Mouse (Mus musculus): ENCODE data around the gene St3gal4. TPM values are rescaled to one million over a fixed set of nuclear protein-coding genes. Genes with fewer than 3 reads are reported as not detected.

Gene St3gal4
- polyA plus RNA-seq, 1 experiment from 2014 or later = 20.0 TPM

- Histone ChIP-seq H3K27ac (ENCODE audit: low read length) (no peak overlapping the region), H3K4me1 (ENCODE audit: insufficient read depth, low read length) (no peaks in the 10 kb centered on the region), H3K36me3 (ENCODE audit: insufficient read depth, low read length) (no peaks in the 10 kb centered on the region), H3K4me2 (replicated peaks; ENCODE audit: low read depth, low read length) (no peak overlapping the region), H3K27me3 (ENCODE audit: insufficient read depth, low read length) (no peaks in the 10 kb centered on the region), H3K9ac (replicated peaks; ENCODE audit: low read length) (no peak overlapping the region), H3K9me3 (ENCODE audit: low read length) (no peaks in the 10 kb centered on the region), H3K4me3 (ENCODE audit: low read length) (no peak overlapping the region)
- WGBS = 92% methylated on average over 3 of the region's 3 CpGs
- ATAC-seq (ENCODE audit: low FRiP score, low TSS enrichment) = no peak
These were observed 25.7 kb downstream of the St3gal4 start for GRCm38 (mm10) chr9:35093350-35093749.

GRCm38 (mm10) chr9:35092904-35093303, 26.2 kb downstream of the St3gal4 start:
- ATAC-seq (ENCODE audit: low FRiP score, low TSS enrichment) = no peak
- H3K9ac ChIP-seq (replicated peaks; ENCODE audit: low read length) = no peak overlapping the region
- no peak overlapping the region for H3K27ac ChIP-seq (ENCODE audit: low read length)
- 85% methylated on average over 2 of the region's 2 CpGs for WGBS
- H3K4me3 ChIP-seq (ENCODE audit: low read length) = no peak overlapping the region
- no peaks in the 10 kb centered on the region for H3K27me3 ChIP-seq (ENCODE audit: insufficient read depth, low read length)
- no peaks in the 10 kb centered on the region for H3K4me1 ChIP-seq (ENCODE audit: insufficient read depth, low read length)
- H3K36me3 ChIP-seq (ENCODE audit: insufficient read depth, low read length) = no peaks in the 10 kb centered on the region
- no peak overlapping the region for H3K4me2 ChIP-seq (replicated peaks; ENCODE audit: low read depth, low read length)
- no peaks in the 10 kb centered on the region for H3K9me3 ChIP-seq (ENCODE audit: low read length)

- Histone ChIP-seq H3K4me2 (replicated peaks; ENCODE audit: low read depth, low read length) (no peak overlapping the region), H3K27me3 (ENCODE audit: insufficient read depth, low read length) (no peaks in the 10 kb centered on the region), H3K9ac (replicated peaks; ENCODE audit: low read length) (no peak overlapping the region), H3K36me3 (ENCODE audit: insufficient read depth, low read length) (no peaks in the 10 kb centered on the region), H3K4me3 (ENCODE audit: low read length) (no peak overlapping the region), H3K9me3 (ENCODE audit: low read length) (no peaks in the 10 kb centered on the region), H3K27ac (ENCODE audit: low read length) (no peak overlapping the region), H3K4me1 (ENCODE audit: insufficient read depth, low read length) (no peaks in the 10 kb centered on the region)
- no peak for ATAC-seq (ENCODE audit: low FRiP score, low TSS enrichment)
- WGBS = 53% methylated on average over 2 of the region's 2 CpGs
These were observed 57.6 kb downstream of the St3gal4 start for GRCm38 (mm10) chr9:35061446-35061845.

GRCm38 (mm10) chr9:35059881-35060280, 59.2 kb downstream of the St3gal4 start:
- Histone ChIP-seq H3K4me3 (ENCODE audit: low read length) (no peak overlapping the region), H3K9ac (replicated peaks; ENCODE audit: low read length) (no peak overlapping the region), H3K27me3 (ENCODE audit: insufficient read depth, low read length) (no peaks in the 10 kb centered on the region), H3K4me1 (ENCODE audit: insufficient read depth, low read length) (no peaks in the 10 kb centered on the region), H3K27ac (ENCODE audit: low read length) (no peak overlapping the region), H3K9me3 (ENCODE audit: low read length) (no peaks in the 10 kb centered on the region), H3K36me3 (ENCODE audit: insufficient read depth, low read length) (no peaks in the 10 kb centered on the region), H3K4me2 (replicated peaks; ENCODE audit: low read depth, low read length) (no peak overlapping the region)
- 85% methylated on average over 5 of the region's 5 CpGs for WGBS
- ATAC-seq (ENCODE audit: low FRiP score, low TSS enrichment) = no peak

DNA sequence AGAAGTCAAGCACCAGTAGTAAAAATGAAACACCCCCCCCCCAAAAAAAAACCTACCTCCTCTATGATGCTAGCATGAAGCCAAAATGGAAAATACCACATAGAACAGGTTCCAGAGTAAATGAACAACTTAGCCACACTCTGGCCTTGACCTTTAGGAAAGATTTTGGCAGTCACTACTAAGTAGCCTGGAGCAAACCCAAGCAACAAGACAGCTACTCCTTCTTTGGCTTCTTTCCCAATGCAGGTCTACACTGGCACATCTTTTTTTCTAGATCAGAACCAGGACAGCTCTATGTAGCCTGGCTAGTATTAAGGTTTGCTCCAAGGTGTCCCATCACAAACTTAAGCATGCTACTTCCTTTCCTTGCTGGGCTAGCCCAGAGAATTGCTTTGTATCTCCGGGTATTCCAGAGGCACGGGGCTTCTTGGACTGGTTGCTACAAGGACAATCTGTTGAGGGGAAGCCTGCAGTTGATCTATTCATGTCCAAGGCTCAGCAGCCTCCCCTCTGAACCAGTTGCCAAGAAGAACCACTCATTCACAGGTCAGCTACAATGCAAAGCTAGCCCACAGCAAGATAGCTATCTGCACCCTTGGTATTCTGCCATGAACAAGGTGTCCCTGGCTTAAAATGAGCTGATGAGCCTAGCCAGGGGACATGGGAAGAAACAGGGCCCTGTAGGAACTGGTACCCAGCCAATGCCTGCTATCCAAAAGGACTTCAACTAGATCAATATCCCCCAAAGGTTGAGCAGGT, 60.3 kb downstream of the St3gal4 start:
- Histone ChIP-seq H3K36me3 (ENCODE audit: insufficient read depth, low read length) (no peaks in the 10 kb centered on the region), H3K27me3 (ENCODE audit: insufficient read depth, low read length) (no peaks in the 10 kb centered on the region), H3K9me3 (ENCODE audit: low read length) (no peaks in the 10 kb centered on the region), H3K27ac (ENCODE audit: low read length) (no peak overlapping the region), H3K9ac (replicated peaks; ENCODE audit: low read length) (no peak overlapping the region), H3K4me2 (replicated peaks; ENCODE audit: low read depth, low read length) (no peak overlapping the region), H3K4me3 (ENCODE audit: low read length) (no peak overlapping the region), H3K4me1 (ENCODE audit: insufficient read depth, low read length) (no peaks in the 10 kb centered on the region)
- 92% methylated on average over 2 of the region's 2 CpGs for WGBS
- no peak for ATAC-seq (ENCODE audit: low FRiP score, low TSS enrichment)

DNA sequence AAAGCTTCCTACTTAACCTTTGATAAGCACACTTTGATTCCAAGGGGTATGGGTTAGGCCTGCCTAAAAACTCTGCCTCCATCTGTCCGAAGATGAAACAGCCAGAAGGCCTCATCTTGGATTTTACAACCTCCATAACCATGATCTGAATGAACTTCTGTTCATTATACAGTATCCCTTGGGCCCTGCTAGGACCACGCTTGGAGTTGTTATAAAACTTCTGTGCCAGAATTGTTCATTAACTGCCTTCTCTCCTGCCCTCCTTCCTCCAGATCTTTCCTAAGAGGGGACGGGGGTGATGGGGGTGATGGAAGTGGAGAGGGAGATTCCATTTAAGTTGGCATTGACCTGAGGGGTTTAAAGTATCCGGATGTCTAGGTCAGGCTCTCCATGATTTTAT, 60.9 kb downstream of the St3gal4 start:
- Histone ChIP-seq H3K9ac (replicated peaks; ENCODE audit: low read length) (no peak overlapping the region), H3K36me3 (ENCODE audit: insufficient read depth, low read length) (peaks cover 1% of the 10 kb centered on the region; the same call in 1 of the 2 replicates), H3K4me3 (ENCODE audit: low read length) (no peak overlapping the region), H3K27ac (ENCODE audit: low read length) (no peak overlapping the region), H3K9me3 (ENCODE audit: low read length) (no peaks in the 10 kb centered on the region), H3K4me2 (replicated peaks; ENCODE audit: low read depth, low read length) (no peak overlapping the region), H3K4me1 (ENCODE audit: insufficient read depth, low read length) (no peaks in the 10 kb centered on the region), H3K27me3 (ENCODE audit: insufficient read depth, low read length) (no peaks in the 10 kb centered on the region)
- 78% methylated on average over 4 of the region's 4 CpGs for WGBS
- ATAC-seq (ENCODE audit: low FRiP score, low TSS enrichment) = no peak

DNA sequence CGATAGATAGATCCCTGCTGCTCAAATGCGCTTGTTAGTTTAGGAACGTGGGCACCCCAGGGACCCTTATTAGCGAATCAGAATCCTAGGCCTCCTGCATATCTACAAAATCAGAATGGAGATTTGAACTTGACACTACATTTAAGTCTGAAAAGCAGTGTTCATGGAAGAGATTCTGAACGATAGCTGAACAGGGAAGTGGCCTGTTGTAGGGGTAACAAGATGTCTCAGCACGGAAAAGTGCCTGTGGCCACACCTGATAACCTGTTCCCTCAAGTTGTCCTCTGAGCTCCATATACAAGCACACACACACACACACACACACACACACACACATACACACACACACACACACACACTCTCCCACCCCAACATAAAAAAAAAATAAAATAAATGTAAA, 61.4 kb downstream of the St3gal4 start:
- no peak overlapping the region for H3K4me3 ChIP-seq (ENCODE audit: low read length)
- H3K27me3 ChIP-seq (ENCODE audit: insufficient read depth, low read length) = no peaks in the 10 kb centered on the region
- H3K9ac ChIP-seq (replicated peaks; ENCODE audit: low read length) = no peak overlapping the region
- WGBS = 88% methylated on average over 6 of the region's 6 CpGs
- no peak overlapping the region for H3K4me2 ChIP-seq (replicated peaks; ENCODE audit: low read depth, low read length)
- H3K36me3 ChIP-seq (ENCODE audit: insufficient read depth, low read length) = peaks cover 5% of the 10 kb centered on the region; the same call in 1 of the 2 replicates
- no peak for ATAC-seq (ENCODE audit: low FRiP score, low TSS enrichment)
- H3K9me3 ChIP-seq (ENCODE audit: low read length) = no peaks in the 10 kb centered on the region
- H3K27ac ChIP-seq (ENCODE audit: low read length) = no peak overlapping the region
- no peaks in the 10 kb centered on the region for H3K4me1 ChIP-seq (ENCODE audit: insufficient read depth, low read length)

GRCm38 (mm10) chr9:35056611-35057010, 62.5 kb downstream of the St3gal4 start:
- Histone ChIP-seq H3K4me2 (replicated peaks; ENCODE audit: low read depth, low read length) (no peak overlapping the region), H3K4me3 (ENCODE audit: low read length) (no peak overlapping the region), H3K4me1 (ENCODE audit: insufficient read depth, low read length) (no peaks in the 10 kb centered on the region), H3K36me3 (ENCODE audit: insufficient read depth, low read length) (peaks cover 5% of the 10 kb centered on the region; the same call in 1 of the 2 replicates), H3K27me3 (ENCODE audit: insufficient read depth, low read length) (no peaks in the 10 kb centered on the region), H3K9ac (replicated peaks; ENCODE audit: low read length) (no peak overlapping the region), H3K27ac (ENCODE audit: low read length) (no peak overlapping the region), H3K9me3 (ENCODE audit: low read length) (no peaks in the 10 kb centered on the region)
- 93% methylated on average over 3 of the region's 3 CpGs for WGBS
- no peak for ATAC-seq (ENCODE audit: low FRiP score, low TSS enrichment)

GRCm38 (mm10) chr9:35055528-35056330, 63.3 kb downstream of the St3gal4 start:
- WGBS = 87% methylated on average over 11 of the region's 11 CpGs
- Histone ChIP-seq H3K9ac (replicated peaks; ENCODE audit: low read length) (no peak overlapping the region), H3K27ac (ENCODE audit: low read length) (no peak overlapping the region), H3K9me3 (ENCODE audit: low read length) (no peaks in the 10 kb centered on the region), H3K4me3 (ENCODE audit: low read length) (no peak overlapping the region), H3K4me1 (ENCODE audit: insufficient read depth, low read length) (no peaks in the 10 kb centered on the region), H3K36me3 (ENCODE audit: insufficient read depth, low read length) (peaks cover 5% of the 10 kb centered on the region; the same call in 1 of the 2 replicates), H3K27me3 (ENCODE audit: insufficient read depth, low read length) (no peaks in the 10 kb centered on the region), H3K4me2 (replicated peaks; ENCODE audit: low read depth, low read length) (no peak overlapping the region)
- no peak for ATAC-seq (ENCODE audit: low FRiP score, low TSS enrichment)

DNA sequence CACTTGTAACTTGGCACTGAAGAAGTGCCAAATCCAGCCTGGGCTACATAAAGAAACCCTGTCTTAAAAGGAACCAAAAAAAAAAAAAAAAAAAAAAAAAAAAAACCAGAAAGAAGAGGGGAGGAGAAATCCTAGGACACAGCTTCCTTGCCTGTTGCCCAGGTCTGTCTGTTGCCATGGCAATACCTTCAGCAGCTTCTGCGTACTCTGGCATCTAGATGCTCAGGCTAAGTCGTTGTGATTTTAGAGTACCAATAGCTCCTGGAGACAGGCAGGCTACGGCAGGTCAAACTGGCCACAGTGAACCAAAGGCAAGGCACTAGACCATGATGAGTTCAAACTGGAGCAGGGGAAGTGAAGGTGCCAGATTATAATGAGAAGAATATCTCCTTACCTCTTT, 65.4 kb downstream of the St3gal4 start:
- 87% methylated on average over 3 of the region's 3 CpGs for WGBS
- Histone ChIP-seq H3K4me2 (replicated peaks; ENCODE audit: low read depth, low read length) (no peak overlapping the region), H3K4me1 (ENCODE audit: insufficient read depth, low read length) (peaks cover 4% of the 10 kb centered on the region; the same call in 1 of the 2 replicates), H3K27ac (ENCODE audit: low read length) (no peak overlapping the region), H3K9me3 (ENCODE audit: low read length) (no peaks in the 10 kb centered on the region), H3K9ac (replicated peaks; ENCODE audit: low read length) (no peak overlapping the region), H3K4me3 (ENCODE audit: low read length) (no peak overlapping the region), H3K27me3 (ENCODE audit: insufficient read depth, low read length) (no peaks in the 10 kb centered on the region), H3K36me3 (ENCODE audit: insufficient read depth, low read length) (peaks cover 5% of the 10 kb centered on the region; the same call in 1 of the 2 replicates)
- ATAC-seq (ENCODE audit: low FRiP score, low TSS enrichment) = no peak

Data from kidney, embryonic 16.5 days (tissue).